Mouse (Mus musculus): Measurements from ENCODE around the gene Rhox1.
"Not testable (repeated sequence)": the region's sequence is repeated elsewhere in the genome, so short reads cannot be mapped to it uniquely, and the experiment has no call there.

Gene Rhox1

DNA sequence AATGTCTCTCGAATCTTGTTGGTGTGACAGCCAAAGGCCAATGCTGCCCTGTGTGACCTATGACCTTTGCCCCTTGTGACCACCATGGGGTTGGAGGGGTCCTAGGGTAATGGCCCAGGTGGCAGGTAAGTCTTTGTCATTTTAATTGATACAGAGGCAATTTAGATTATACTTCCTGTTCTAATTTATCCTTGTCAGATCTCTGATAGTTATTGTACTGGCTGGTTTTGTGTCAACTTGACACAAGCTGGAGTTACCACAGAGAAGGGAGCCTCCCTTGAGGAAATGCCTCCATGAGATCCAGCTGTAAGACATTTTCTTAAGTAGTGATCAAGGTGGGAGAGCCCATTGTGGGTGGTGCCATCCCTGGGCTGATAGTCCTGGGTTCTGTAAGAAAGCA, at the start of gene Rhox1:
TSS of gene Rhox1 (minus strand) at position 101 of the 400 bp plus-strand sequence.
- not testable (repeated sequence) for H3K9me3 ChIP-seq (ENCODE audit: low read length); H3K4me3 ChIP-seq (replicated peaks; ENCODE audit: low read length); H3K27me3 ChIP-seq (ENCODE audit: insufficient read depth, low read length); H3K4me1 ChIP-seq (replicated peaks; ENCODE audit: low read depth, low read length); H3K36me3 ChIP-seq (ENCODE audit: insufficient read depth, low read length)

GRCm38 (mm10) chrX:37265038-37265437, 43.0 kb upstream of the Rhox1 start, which contains the start of gene Rhox4a:
TSS of gene Rhox4a (plus strand) at chrX:37265338.
- not testable (repeated sequence) for H3K4me1 ChIP-seq (replicated peaks; ENCODE audit: low read depth, low read length); H3K27me3 ChIP-seq (ENCODE audit: insufficient read depth, low read length); H3K9me3 ChIP-seq (ENCODE audit: low read length); H3K4me3 ChIP-seq (replicated peaks; ENCODE audit: low read length); H3K36me3 ChIP-seq (ENCODE audit: insufficient read depth, low read length)

- H3K4me3 ChIP-seq (replicated peaks; ENCODE audit: low read length); H3K36me3 ChIP-seq (ENCODE audit: insufficient read depth, low read length); H3K27me3 ChIP-seq (ENCODE audit: insufficient read depth, low read length); H3K9me3 ChIP-seq (ENCODE audit: low read length); H3K4me1 ChIP-seq (replicated peaks; ENCODE audit: low read depth, low read length): not testable (repeated sequence)
Measured at GRCm38 (mm10) chrX:37249619-37250018, 27.6 kb upstream of the Rhox1 start, which contains the start of gene Rhox3a. TSS of gene Rhox3a (plus strand) at chrX:37249919.

DNA sequence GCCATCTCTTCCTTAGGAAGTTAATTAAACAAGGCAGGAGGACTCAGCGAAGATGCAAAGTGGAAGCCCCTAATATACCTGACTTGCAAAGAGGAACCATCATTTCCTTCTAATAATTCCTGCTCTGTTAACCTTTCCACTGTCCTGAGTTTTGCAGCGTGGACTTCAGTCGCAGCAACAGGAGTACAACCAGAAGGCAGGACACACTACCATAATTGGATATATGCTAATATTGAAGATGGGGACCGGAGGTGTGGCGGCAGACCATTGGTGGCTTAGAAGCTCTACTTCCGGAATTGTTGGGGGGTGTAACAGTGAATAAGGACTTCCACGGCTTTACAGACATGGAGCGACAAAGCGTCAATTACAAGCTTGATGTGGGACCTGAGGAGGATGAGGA, 22.6 kb upstream of the Rhox1 start, which contains the start of gene Rhox2a:
TSS of gene Rhox2a (plus strand) at position 301 of the 400 bp plus-strand sequence.
- not testable (repeated sequence) for H3K27me3 ChIP-seq (ENCODE audit: insufficient read depth, low read length); H3K9me3 ChIP-seq (ENCODE audit: low read length); H3K4me1 ChIP-seq (replicated peaks; ENCODE audit: low read depth, low read length); H3K36me3 ChIP-seq (ENCODE audit: insufficient read depth, low read length); H3K4me3 ChIP-seq (replicated peaks; ENCODE audit: low read length)

- Histone ChIP-seq H3K4me3 (replicated peaks; ENCODE audit: low read length) (no peak within 1 kb of the TSS), H3K9me3 (ENCODE audit: low read length) (no peaks in the 10 kb centered on the region), H3K4me1 (replicated peaks; ENCODE audit: low read depth, low read length) (no peaks in the 10 kb centered on the region), H3K36me3 (ENCODE audit: insufficient read depth, low read length) (no peaks in the 10 kb centered on the region), H3K27me3 (ENCODE audit: insufficient read depth, low read length) (peaks cover 17% of the 10 kb centered on the region)
- TF ChIP-seq NANOG (IDR thresholded peaks at IDR 0.05; ENCODE audit: borderline replicate concordance, low read length): no peak
- TF ChIP-seq POU5F1 (IDR thresholded peaks at IDR 0.05; ENCODE audit: borderline replicate concordance, low read length): no peak
- no peak for TF ChIP-seq CTCF (conservative IDR thresholded peaks at IDR 0.05; ENCODE audit: low read length)
Measured at GRCm38 (mm10) chrX:37210941-37211340, 11.1 kb downstream of the Rhox1 start, which contains the start of gene Gm9. TSS of gene Gm9 (minus strand) at chrX:37211041.

DNA sequence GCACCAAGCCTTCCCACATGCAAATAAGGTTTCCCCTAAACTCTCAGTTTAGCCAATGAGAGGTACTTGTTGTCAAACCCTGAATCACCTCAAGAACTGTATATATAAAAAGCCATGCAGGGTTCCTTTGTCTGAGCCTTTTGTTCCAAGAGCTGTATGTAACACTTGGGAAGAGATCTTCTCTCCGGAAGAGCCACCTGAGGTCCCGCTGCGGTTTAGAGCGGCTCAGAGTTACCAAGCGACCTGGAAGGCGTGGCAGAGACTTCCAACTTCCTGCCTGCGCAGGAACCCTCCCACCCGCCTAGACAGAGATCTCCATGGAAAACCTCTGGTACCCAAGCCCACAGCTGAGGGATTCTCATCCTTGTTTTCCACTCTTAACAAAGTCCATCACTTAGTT, 23.4 kb downstream of the Rhox1 start:
- no peak for TF ChIP-seq CTCF (conservative IDR thresholded peaks at IDR 0.05; ENCODE audit: low read length)
- no peak for TF ChIP-seq NANOG (IDR thresholded peaks at IDR 0.05; ENCODE audit: borderline replicate concordance, low read length)
- TF ChIP-seq POU5F1 (IDR thresholded peaks at IDR 0.05; ENCODE audit: borderline replicate concordance, low read length): no peak
- H3K36me3 ChIP-seq (ENCODE audit: insufficient read depth, low read length): no peaks in the 10 kb centered on the region
- H3K9me3 ChIP-seq (ENCODE audit: low read length): no peaks in the 10 kb centered on the region
- no peak overlapping the region for H3K4me3 ChIP-seq (replicated peaks; ENCODE audit: low read length)
- H3K4me1 ChIP-seq (replicated peaks; ENCODE audit: low read depth, low read length): peaks cover 14% of the 10 kb centered on the region
- no peaks in the 10 kb centered on the region for H3K27me3 ChIP-seq (ENCODE audit: insufficient read depth, low read length)

- TF ChIP-seq CTCF (conservative IDR thresholded peaks at IDR 0.05; ENCODE audit: low read length) (no peak), NANOG (IDR thresholded peaks at IDR 0.05; ENCODE audit: borderline replicate concordance, low read length) (no peak), POU5F1 (IDR thresholded peaks at IDR 0.05; ENCODE audit: borderline replicate concordance, low read length) (no peak)
- peaks cover 6% of the 10 kb centered on the region; the same call in 1 of the 2 replicates for H3K4me1 ChIP-seq (replicated peaks; ENCODE audit: low read depth, low read length)
- H3K9me3 ChIP-seq (ENCODE audit: low read length): no peaks in the 10 kb centered on the region
- no peaks in the 10 kb centered on the region for H3K27me3 ChIP-seq (ENCODE audit: insufficient read depth, low read length)
- peak overlapping the region; percentile 81 for H3K4me3 ChIP-seq (replicated peaks; ENCODE audit: low read length)
- peaks cover 16% of the 10 kb centered on the region for H3K36me3 ChIP-seq (ENCODE audit: insufficient read depth, low read length)
Measured at GRCm38 (mm10) chrX:37191744-37192379, 30.2 kb downstream of the Rhox1 start.

DNA sequence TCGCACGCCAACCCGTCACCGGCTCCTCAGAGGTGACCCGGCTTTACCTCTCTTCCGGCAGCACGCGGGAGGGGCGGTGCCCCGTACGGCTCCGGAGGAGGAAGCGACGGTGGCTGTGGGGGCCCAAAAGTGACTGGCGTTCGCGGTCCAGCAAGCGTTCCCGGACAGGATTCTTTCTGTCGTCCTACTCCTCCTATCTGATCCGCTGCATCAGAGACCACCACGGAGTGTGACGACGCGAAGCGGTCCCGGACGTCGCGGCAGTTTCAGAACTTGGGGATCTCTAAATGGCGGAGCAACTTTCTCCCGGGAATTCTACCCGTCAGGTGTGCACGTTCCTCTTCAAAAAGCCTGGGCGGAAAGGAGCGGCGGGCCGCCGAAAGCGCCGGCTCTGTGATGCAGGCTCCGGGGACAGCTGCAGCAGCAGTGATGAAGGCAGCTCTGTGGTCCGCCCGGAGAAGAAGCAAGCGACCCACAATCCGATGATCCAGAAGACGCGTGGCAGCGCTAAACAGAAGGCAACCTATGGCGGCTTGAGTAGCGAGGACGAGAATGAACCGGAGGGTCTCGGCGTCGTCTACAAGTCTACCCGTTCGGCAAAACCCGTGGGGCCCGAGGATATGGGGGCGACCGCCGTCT, 30.8 kb downstream of the Rhox1 start, which contains the start of the genes Ndufa1 and Rnf113a1:
TSS of gene Ndufa1 (minus strand) at position 59 of the 639 bp plus-strand sequence.
TSS of gene Rnf113a1 (plus strand) at position 141 of the 639 bp plus-strand sequence.
- Histone ChIP-seq H3K9me3 (ENCODE audit: low read length) (no peaks in the 10 kb centered on the region), H3K27me3 (ENCODE audit: insufficient read depth, low read length) (no peaks in the 10 kb centered on the region), H3K4me3 (replicated peaks; ENCODE audit: low read length) (peak within 1 kb of the TSS; percentile 81), H3K36me3 (ENCODE audit: insufficient read depth, low read length) (peaks cover 16% of the 10 kb centered on the region), H3K4me1 (replicated peaks; ENCODE audit: low read depth, low read length) (peaks cover 6% of the 10 kb centered on the region; the same call in 1 of the 2 replicates)
- TF ChIP-seq NANOG (IDR thresholded peaks at IDR 0.05; ENCODE audit: borderline replicate concordance, low read length): no peak
- no peak for TF ChIP-seq CTCF (conservative IDR thresholded peaks at IDR 0.05; ENCODE audit: low read length)
- TF ChIP-seq POU5F1 (IDR thresholded peaks at IDR 0.05; ENCODE audit: borderline replicate concordance, low read length): no peak

DNA sequence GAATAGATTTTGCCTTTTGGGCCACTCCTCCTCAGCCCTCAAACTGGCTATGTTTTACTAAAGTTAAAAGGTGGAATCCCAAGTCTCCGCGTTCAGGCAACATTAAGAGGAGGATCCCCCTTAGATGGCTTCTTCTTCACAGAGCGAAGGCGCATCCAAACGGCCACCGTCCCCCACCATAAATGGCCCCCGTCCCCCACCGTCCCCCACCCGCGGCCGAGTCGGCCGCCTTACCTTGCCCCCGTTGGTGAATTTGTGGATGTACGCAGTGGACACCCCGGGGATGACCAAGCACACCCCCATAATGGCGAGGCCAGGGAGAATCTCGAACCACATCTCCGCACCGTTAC, 31.3 kb downstream of the Rhox1 start:
- TF ChIP-seq POU5F1 (IDR thresholded peaks at IDR 0.05; ENCODE audit: borderline replicate concordance, low read length) (no peak), CTCF (conservative IDR thresholded peaks at IDR 0.05; ENCODE audit: low read length) (no peak), NANOG (IDR thresholded peaks at IDR 0.05; ENCODE audit: borderline replicate concordance, low read length) (no peak)
- peaks cover 16% of the 10 kb centered on the region for H3K36me3 ChIP-seq (ENCODE audit: insufficient read depth, low read length)
- no peaks in the 10 kb centered on the region for H3K27me3 ChIP-seq (ENCODE audit: insufficient read depth, low read length)
- H3K9me3 ChIP-seq (ENCODE audit: low read length): no peaks in the 10 kb centered on the region
- peaks cover 6% of the 10 kb centered on the region; the same call in 1 of the 2 replicates for H3K4me1 ChIP-seq (replicated peaks; ENCODE audit: low read depth, low read length)
- peak overlapping the region; percentile 81 for H3K4me3 ChIP-seq (replicated peaks; ENCODE audit: low read length)

DNA sequence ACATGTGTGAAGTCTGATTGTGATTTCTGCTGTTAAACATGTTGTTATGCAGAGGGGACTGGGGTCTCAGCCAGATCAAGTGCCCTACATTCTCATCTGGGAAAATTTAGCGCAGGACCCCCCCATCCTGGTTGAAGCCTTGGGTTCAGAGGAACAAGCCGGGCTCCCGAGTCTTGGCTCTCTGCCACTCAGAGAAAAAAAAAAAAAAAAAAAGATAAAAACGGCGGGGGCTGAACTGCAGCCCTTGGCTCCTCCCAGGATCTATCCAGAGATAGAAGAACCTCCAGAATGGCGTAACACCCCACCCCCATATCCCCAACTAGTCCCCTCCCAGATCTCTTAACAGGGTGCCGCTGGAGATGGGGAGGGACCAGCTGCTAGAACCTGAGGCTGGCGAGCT, 37.7 kb downstream of the Rhox1 start:
- H3K9me3 ChIP-seq (ENCODE audit: low read length); H3K4me1 ChIP-seq (replicated peaks; ENCODE audit: low read depth, low read length); H3K27me3 ChIP-seq (ENCODE audit: insufficient read depth, low read length); H3K4me3 ChIP-seq (replicated peaks; ENCODE audit: low read length): not testable (repeated sequence)
- peaks cover 16% of the 10 kb centered on the region for H3K36me3 ChIP-seq (ENCODE audit: insufficient read depth, low read length)

Measured in E14TG2a.4 (cell line).